Mouse (Mus musculus): Measurements from ENCODE around the gene Nek1. TPM values are rescaled to one million over a fixed set of nuclear protein-coding genes. Genes with fewer than 3 reads are reported as not detected.

The Nek1 gene
- total RNA-seq, 2 experiments from 2014 or later = 2.9 to 3.4 TPM

GRCm38 (mm10) chr8:61148728-61149127 is 155.7 kb downstream of the Nek1 start:
- no peak for DNase-seq
- intact Hi-C loops (cut with DNase I) = no loop called here

DNA sequence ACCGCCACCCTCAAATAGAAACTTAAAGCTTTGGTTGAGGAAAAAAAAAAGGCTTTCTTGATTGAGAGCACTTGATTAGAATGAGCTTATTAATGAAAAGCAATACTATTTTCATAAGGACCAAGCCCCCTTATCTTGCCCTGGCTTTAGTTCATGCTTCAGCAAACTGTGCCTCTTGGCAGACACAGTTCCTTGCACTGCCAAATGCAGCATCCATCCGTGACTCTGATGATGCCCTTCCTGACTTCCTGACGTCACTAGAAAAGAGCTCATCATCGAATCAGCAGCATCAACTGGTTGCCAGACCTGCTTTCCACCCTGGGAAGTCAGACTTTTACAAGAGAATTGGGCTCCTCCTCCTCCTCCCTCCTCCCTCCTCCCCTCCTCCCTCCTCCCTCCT is 157.6 kb downstream of the Nek1 start:
- intact Hi-C loops (cut with DNase I) = no loop called here
- no peak for DNase-seq

GRCm38 (mm10) chr8:61156406-61156805 is 163.4 kb downstream of the Nek1 start:
- intact Hi-C loops (cut with DNase I) = no loop called here
- DNase-seq = no peak

- intact Hi-C loops (cut with DNase I) = no loop called here
- DNase-seq = no peak
Measured at GRCm38 (mm10) chr8:61158540-61158939, 165.5 kb downstream of the Nek1 start.

DNA sequence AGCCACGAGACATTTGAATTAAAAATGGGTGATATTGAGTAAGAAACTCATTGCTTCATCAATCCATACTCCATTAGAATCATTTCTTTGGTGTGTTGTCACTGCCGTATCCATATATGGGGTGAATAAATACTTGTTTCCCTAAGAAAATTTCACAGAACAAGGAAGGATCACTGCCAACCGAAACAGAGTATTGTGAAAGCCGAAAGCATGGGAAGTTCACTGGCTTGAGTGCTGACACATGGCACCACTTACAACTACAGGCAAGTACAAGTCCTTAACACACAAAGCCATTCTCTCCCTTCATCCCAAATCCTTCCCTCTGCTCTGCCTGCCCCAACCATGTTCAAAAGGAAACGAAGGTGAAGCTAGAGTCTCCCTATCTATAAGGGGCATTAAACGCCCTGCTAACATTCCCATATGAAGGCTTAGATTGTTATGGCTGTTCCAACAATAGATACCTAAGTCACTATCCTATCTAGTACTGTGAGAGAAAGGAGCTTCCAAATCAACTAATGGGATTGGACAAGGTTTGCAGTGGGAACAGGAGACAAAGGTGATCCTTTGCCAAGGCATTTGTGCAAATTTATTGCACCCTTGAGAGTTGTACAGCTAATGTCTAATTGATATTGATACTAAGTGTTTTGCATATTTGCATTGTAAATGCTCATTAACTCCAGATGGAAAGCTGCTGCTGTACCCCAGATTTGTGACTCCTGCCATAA is 168.6 kb downstream of the Nek1 start:
- no peak for DNase-seq
- intact Hi-C loops (cut with DNase I) = no loop called here

- intact Hi-C loops (cut with DNase I) = no loop called here
- no peak for DNase-seq
Measured at GRCm38 (mm10) chr8:61162186-61162566, 169.2 kb downstream of the Nek1 start.

DNA sequence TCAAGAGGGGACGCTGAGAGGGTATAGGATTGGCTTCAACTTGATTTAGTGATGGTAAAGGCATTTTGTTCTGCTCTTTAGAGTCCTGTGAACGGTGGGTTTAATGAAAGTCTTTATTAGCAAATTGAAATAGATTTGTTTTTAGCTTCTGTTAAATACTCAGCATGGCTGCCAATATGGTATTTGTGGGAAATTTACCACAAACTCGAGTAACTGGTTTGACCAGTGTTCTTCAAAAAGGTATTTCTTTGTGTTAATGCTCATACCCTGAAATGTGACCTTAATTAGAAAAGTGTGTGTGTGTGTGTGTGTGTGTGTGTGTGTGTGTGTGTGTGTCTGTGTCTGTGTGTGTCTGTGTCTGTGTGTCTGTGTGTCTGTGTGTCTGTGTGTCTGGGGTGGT is 178.6 kb downstream of the Nek1 start:
- intact Hi-C loops (cut with DNase I) = no loop called here

GRCm38 (mm10) chr8:61173921-61174492 is 181.0 kb downstream of the Nek1 start:
- intact Hi-C loops (cut with DNase I) = no loop called here
- no peak for DNase-seq

More for the DNA sequence above, 178.6 kb downstream of the Nek1 start:
- DNase-seq = no peak

- DNase-seq = no peak
- intact Hi-C loops (cut with DNase I) = no loop called here
Measured at GRCm38 (mm10) chr8:61175876-61176275, 182.9 kb downstream of the Nek1 start.

GRCm38 (mm10) chr8:61177680-61178593 is 184.9 kb downstream of the Nek1 start:
- intact Hi-C loops (cut with DNase I) = no loop called here
- no peak for DNase-seq

DNA sequence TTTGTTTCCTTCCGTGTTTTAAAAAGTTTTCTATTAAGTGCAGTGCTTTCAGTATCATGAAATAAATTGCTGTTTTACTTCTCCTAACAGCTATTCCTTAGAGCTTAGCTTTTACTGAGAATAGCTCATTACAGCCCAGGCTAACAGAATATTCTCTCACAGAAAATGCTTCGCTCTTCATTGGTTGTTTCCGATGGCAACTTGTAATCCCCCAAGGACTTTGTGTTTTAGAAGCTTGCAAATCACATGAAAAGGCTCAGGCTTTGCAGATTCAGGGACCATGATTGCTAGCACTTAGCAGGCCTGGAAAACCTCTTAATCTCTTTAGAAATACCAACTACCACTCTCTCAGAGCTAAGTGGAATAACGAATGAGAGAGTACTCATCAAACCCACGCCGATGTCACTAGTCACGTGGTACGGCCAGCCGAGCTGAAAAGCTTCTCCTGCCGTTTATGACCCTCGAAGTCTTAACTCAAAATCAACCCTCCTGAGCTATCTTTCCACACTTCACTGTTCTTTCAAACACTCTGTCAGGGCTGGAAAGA is 185.7 kb downstream of the Nek1 start:
- intact Hi-C loops (cut with DNase I) = no loop called here
- no peak for DNase-seq

Other genes with a start within 250 kb of the Nek1 start
- 1 to 10 TPM; 5.2 to 7.4 TPM for gene Hpf1, start 102.8 kb upstream of the Nek1 start, total RNA-seq (2021)
- gene Clcn3, start 9.9 kb upstream of the Nek1 start, total RNA-seq (2021) = 10 to 100 TPM; 24.3 to 25.4 TPM
- gene Sh3rf1, start 230.7 kb downstream of the Nek1 start, total RNA-seq (2021) = 1 to 10 TPM; 1.7 to 2.2 TPM